Mouse (Mus musculus) layer of hippocampus, adult 9-11 months (tissue): Measurements from ENCODE around the gene Mturn.

Source experiments
- DNase-seq: peaks from one replicate; pipeline ENCODE4 v3.0.0; 2022

Gene Mturn

GRCm38 (mm10) chr6:54698691-54699476, 17.5 kb downstream of the Mturn start:
- DNase-seq = no peak

- peak; percentile 80 for DNase-seq
Observed at GRCm38 (mm10) chr6:54699477-54700056, 18.1 kb downstream of the Mturn start.

- DNase-seq = no peak
Observed at GRCm38 (mm10) chr6:54700516-54700915, 19.1 kb downstream of the Mturn start.

- no peak for DNase-seq
Observed at GRCm38 (mm10) chr6:54701901-54702300, 20.5 kb downstream of the Mturn start.

- no peak for DNase-seq
Observed at GRCm38 (mm10) chr6:54703633-54704538, 22.5 kb downstream of the Mturn start.

- no peak for DNase-seq
Observed at GRCm38 (mm10) chr6:54704539-54704845, 23.1 kb downstream of the Mturn start.

GRCm38 (mm10) chr6:54704847-54705246, 23.4 kb downstream of the Mturn start:
- no peak for DNase-seq

GRCm38 (mm10) chr6:54705387-54705909, 24.0 kb downstream of the Mturn start:
- peak; percentile 82 for DNase-seq

GRCm38 (mm10) chr6:54706099-54706498, 24.7 kb downstream of the Mturn start:
- DNase-seq = no peak

GRCm38 (mm10) chr6:54706611-54707172, 25.3 kb downstream of the Mturn start:
- DNase-seq = no peak

GRCm38 (mm10) chr6:54708646-54709045, 27.2 kb downstream of the Mturn start:
- DNase-seq = no peak

GRCm38 (mm10) chr6:54715697-54716096, 34.3 kb downstream of the Mturn start:
- no peak for DNase-seq

- peak; percentile 83 for DNase-seq
Observed at GRCm38 (mm10) chr6:54718779-54719685, 37.6 kb downstream of the Mturn start.

GRCm38 (mm10) chr6:54719686-54720310, 38.4 kb downstream of the Mturn start:
- peak; percentile 70 for DNase-seq

GRCm38 (mm10) chr6:54720512-54721251, 39.3 kb downstream of the Mturn start:
- DNase-seq = peak; percentile 42

GRCm38 (mm10) chr6:54721252-54721635, 39.8 kb downstream of the Mturn start:
- DNase-seq = no peak

GRCm38 (mm10) chr6:54726309-54726708, 44.9 kb downstream of the Mturn start:
- DNase-seq = no peak

- no peak for DNase-seq
Observed at GRCm38 (mm10) chr6:54726796-54727195, 45.4 kb downstream of the Mturn start.

GRCm38 (mm10) chr6:54727416-54727815, 46.0 kb downstream of the Mturn start:
- DNase-seq = no peak

GRCm38 (mm10) chr6:54729451-54730105, 48.2 kb downstream of the Mturn start:
- DNase-seq = no peak
